9 mouse cellular contexts compared by ENCODE assay signal in genomic region chr8:106054190-106054811, GRCm38 (mm10). TPM values are rescaled to one million over a fixed set of nuclear protein-coding genes. Genes with fewer than 3 reads are reported as not detected.
DNase-seq lines count a peak whose midpoint lies in the region; ATAC-seq and TF ChIP-seq lines count a peak whose summit lies in the region.
"Had no signal": no experiment of that assay in that cellular context is flagged by ENCODE, and none has a peak within 500 bp of the region (broad histone marks: within the 10 kb centered on the region; RNA-seq: fewer than 3 reads in every experiment).

No protein-coding gene starts in this region.

- no peaks in the 10 kb centered on the region for H3K27me3 ChIP-seq in heart, postnatal 0 days (ENCODE audit: control insufficient read depth, insufficient read depth, low read length)

- peak overlapping the region; percentile 22; the same call in 1 of the 2 replicates for H3K9ac ChIP-seq in heart, postnatal 0 days (replicated peaks; ENCODE audit: low read depth, low read length)

- peaks cover 26% of the 10 kb centered on the region for H3K36me3 ChIP-seq in heart, postnatal 0 days (replicated peaks; ENCODE audit: control insufficient read depth, insufficient read depth, low read length)

- no peaks in the 10 kb centered on the region for H3K4me1 ChIP-seq in heart, postnatal 0 days (ENCODE audit: control insufficient read depth, insufficient read depth)

- 56% methylated on average over 6 of the region's 6 CpGs for WGBS in heart, postnatal 0 days

- no peak for TF ChIP-seq EP300 in heart, postnatal 0 days (IDR thresholded peaks at IDR 0.05; ENCODE audit: low read depth)

- no peak overlapping the region for H3K4me3 ChIP-seq in layer of hippocampus, adult 2 months
- no peak overlapping the region for H3K4me3 ChIP-seq in heart, postnatal 0 days (ENCODE audit: low read depth, low read length)

- H3K4me2 ChIP-seq in heart, postnatal 0 days (ENCODE audit: low read depth, low read length) = no peak overlapping the region; the same call in 1 of the 2 replicates

- no peak for DNase-seq in layer of hippocampus, adult 2 months (ENCODE audit: low spot score in 2 of 2)
- no peak for DNase-seq in layer of hippocampus, postnatal 25 days (ENCODE audit: extremely low spot score in 1 of 2, low spot score in 1 of 2)
- DNase-seq in heart, postnatal 0 days (ENCODE audit: low spot score) = no peak
- DNase-seq in lung, postnatal 36 days = peak; percentile 85
- DNase-seq in thymus, postnatal 25 days = peak; percentile 84
- no peak for DNase-seq in urinary bladder, postnatal 25 days (ENCODE audit: low spot score)
- DNase-seq in layer of hippocampus, adult 9-10 months (ENCODE audit: low spot score) = no peak
- no peak for DNase-seq in cerebellum, postnatal 4 days (ENCODE audit: low spot score in 2 of 2)

- peak overlapping the region; percentile 39; the same call in 1 of the 2 replicates for H3K27ac ChIP-seq in layer of hippocampus, adult 2 months
- peak overlapping the region; percentile 55; the same call in 1 of the 2 replicates for H3K27ac ChIP-seq in heart, postnatal 0 days (ENCODE audit: low read depth)
- H3K27ac ChIP-seq: macrophage had no signal

- TF ChIP-seq CTCF in layer of hippocampus, adult 2 months (conservative IDR thresholded peaks at IDR 0.05) = no peak
- TF ChIP-seq CTCF in heart, postnatal 0 days (IDR thresholded peaks at IDR 0.05; ENCODE audit: low read depth) = no peak

- H3K9me3 ChIP-seq in heart, postnatal 0 days (replicated peaks; ENCODE audit: control insufficient read depth, low read length) = no peaks in the 10 kb centered on the region

- no peak for ATAC-seq in heart, postnatal 0 days (ENCODE audit: insufficient read depth, low read depth)

RNA-seq across cellular contexts. Expression of gene Nfatc3, which starts 4.3 kb away (rescaled TPM):
- 10 to 100 TPM; 12.4 to 12.7 TPM for total RNA-seq in layer of hippocampus, adult 2 months (2021)
- 10 to 100 TPM in 1 of 2 experiments, 1 to 10 TPM in 1; 9.6 to 13.2 TPM for total RNA-seq in layer of hippocampus, postnatal 25 days (2021)
- total RNA-seq in heart, postnatal 0 days (2014; rRNA removed; ENCODE audit: low replicate concordance) = 26.6 and 28.3 TPM in 2 replicates
- polyA plus RNA-seq in heart, postnatal 0 days (2015; fragmentation: Nextera tagmentation; extraction: Ambion mirVana) = 2.0 and 2.4 TPM in 2 replicates

RNA-seq across cellular contexts. Expression of gene Ddx28, which starts 42.6 kb away (rescaled TPM):
- total RNA-seq in layer of hippocampus, adult 2 months (2021) = 10 to 100 TPM; 12.4 to 14.0 TPM
- total RNA-seq in layer of hippocampus, postnatal 25 days (2021) = 10 to 100 TPM; 13.9 TPM
- 25.8 and 35.4 TPM in 2 replicates for total RNA-seq in heart, postnatal 0 days (2014; rRNA removed; ENCODE audit: low replicate concordance)
- 10.9 TPM in 2 replicates for polyA plus RNA-seq in heart, postnatal 0 days (2015; fragmentation: Nextera tagmentation; extraction: Ambion mirVana)

RNA-seq across cellular contexts. Expression of gene Dpep2nb, which starts 48.5 kb away (rescaled TPM):
- not detected for total RNA-seq in layer of hippocampus, adult 2 months (2021)
- total RNA-seq in layer of hippocampus, postnatal 25 days (2021) = not detected
- not detected in 2 replicates for total RNA-seq in heart, postnatal 0 days (2014; rRNA removed; ENCODE audit: low replicate concordance)
- 0.20 and 0.21 TPM in 2 replicates for polyA plus RNA-seq in heart, postnatal 0 days (2015; fragmentation: Nextera tagmentation; extraction: Ambion mirVana)
- polyA plus RNA-seq: macrophage had no signal

Comparison
In these comparisons a context has a peak if more than half of its experiments do, and no peak if none do; other contexts are left out.
1. DNase-seq: peak in lung, postnatal 36 days (single experiment) and thymus, postnatal 25 days (single experiment); none in layer of hippocampus, adult 2 months (0 of 2), layer of hippocampus, postnatal 25 days (0 of 2), heart, postnatal 0 days (single experiment), urinary bladder, postnatal 25 days (single experiment), layer of hippocampus, adult 9-10 months (single experiment) and cerebellum, postnatal 4 days (0 of 2).